Mouse (Mus musculus) right cerebral cortex, adult 2 months (tissue): ENCODE measurements at regions not wholly inside any gene's neighbourhood (a gene's known extent, or its start where the extent isn't known, plus 50 kb on each side); places are given as distances from the start of the nearest gene placed in this dataset.

Source experiments
- DNase-seq, 2 experiments: peaks; one replicate each; pipeline ENCODE4 v3.0.0; 2021 to 2022; ENCODE audit warnings: low spot score in 2 of 2

- no peak for DNase-seq
Measured at GRCm38 (mm10) chr8:30797341-30797740, 2631.2 kb upstream of the 5930422O12Rik start.

DNA sequence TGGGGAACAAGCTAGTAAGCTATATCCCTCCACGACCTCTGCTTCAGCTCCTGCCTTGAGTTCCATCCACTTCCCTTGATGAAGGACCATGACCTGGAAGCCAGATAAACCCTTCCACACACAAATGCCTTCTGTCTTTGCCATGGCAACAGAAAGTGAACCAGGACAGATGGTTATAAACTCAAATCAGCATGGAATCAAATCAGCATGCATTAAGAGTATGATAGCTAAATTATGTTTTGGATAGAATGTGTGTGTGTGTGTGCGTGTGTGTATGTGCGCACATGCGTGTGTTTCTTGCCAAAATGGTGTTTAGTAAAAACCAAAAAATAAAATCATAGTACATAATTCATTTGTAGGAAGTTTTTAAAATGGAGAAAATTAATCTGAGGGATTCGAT, 2611.5 kb upstream of the 5930422O12Rik start:
- no peak for DNase-seq

DNA sequence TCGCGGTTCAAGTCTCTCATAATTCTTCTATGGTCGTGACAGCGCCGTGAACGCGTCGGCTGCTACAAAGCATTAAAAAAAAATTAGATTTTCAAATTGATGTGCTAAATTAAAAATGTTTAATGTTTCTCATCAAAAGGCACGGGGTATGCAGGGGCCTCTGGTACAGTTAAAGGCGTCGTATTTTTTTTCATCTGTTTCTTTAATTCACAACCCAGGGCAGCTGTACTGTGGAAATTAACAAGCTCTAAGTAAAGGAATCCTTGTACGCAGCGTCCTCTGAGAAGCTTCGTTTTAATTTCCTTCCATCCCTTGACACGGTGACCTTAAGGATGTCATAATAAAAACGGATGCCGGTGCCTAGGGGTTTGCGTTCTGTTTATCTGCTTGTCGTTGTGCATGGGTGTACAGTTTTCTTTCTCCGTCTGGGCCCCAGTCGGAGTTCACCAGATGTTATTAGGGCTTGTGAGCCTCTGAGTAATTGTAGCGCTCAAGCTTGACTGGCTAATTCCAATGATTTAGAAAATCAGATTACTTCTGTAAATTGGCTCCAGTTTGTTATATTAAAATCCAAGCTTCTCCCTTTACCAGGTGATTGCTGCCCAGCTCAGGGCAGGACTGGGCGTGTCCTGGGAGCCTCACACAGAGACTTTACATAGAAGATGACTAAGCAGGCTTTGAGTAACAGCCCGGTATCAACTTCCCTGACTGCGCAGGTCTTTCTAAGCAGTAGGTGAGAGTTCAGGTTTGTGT, 2605.5 kb upstream of the 5930422O12Rik start:
- no peak for DNase-seq

DNA sequence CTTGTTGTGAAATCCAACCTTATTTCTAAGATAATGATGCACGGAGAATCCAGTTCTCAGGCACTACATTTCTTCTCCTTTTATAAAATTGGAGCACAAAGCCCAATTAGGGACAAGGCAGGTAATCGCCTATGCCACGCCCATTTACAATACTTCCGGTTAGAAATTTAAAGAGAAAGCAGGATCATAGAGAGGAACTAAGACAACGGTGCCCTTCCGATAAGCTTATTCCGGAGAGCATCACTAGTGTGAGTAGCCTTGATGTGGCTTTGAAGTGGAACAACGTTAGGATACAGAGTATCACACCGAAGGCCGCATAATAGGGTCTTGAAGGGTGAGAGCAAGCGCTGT, 2604.9 kb upstream of the 5930422O12Rik start:
- DNase-seq, result no peak

- no peak for DNase-seq
Measured at GRCm38 (mm10) chr8:30826021-30826420, 2602.5 kb upstream of the 5930422O12Rik start.

DNA sequence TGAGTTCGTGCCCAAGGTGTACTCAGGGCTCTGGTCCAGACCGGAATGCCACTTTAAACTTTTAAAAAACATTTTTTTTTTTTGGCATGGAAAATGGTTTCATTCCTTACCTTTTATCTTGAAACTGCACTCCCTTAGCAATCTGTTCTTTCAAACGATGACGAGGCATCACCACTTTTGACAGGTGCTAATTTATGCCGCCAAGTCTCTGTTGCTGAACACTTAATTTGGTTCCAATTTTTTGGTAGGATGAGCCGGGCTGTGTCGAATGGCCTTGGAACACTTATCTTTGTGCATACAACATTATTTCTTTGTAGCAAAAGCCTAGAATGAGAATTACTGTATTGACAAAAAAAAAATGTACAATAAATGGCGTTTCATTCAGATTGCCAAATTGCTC, 2590.5 kb upstream of the 5930422O12Rik start:
- no peak for DNase-seq

DNA sequence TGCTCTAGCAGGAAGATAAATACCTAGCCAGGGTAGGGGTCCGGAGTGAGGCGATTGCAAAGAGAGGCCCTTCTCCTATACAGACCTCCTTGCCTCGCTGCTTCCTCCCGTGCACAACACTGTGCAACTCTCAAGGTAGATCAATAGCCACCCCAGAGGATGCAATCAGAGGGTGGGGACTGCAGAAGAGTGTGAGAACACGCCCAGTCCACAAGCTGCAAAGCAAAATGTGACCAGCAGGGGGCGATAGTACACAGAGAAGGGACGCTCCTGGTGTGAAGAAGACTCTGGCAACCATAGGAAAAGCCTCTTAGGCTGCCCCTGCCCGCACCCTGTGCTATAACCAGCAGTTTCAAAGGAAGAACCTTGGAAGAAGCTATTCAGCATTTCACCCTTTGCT, 2588.4 kb upstream of the 5930422O12Rik start:
- DNase-seq, result peak; percentile 74 to 77

GRCm38 (mm10) chr8:30863017-30863416, 2565.5 kb upstream of the 5930422O12Rik start:
- peak; percentile 5 to 9 for DNase-seq

DNA sequence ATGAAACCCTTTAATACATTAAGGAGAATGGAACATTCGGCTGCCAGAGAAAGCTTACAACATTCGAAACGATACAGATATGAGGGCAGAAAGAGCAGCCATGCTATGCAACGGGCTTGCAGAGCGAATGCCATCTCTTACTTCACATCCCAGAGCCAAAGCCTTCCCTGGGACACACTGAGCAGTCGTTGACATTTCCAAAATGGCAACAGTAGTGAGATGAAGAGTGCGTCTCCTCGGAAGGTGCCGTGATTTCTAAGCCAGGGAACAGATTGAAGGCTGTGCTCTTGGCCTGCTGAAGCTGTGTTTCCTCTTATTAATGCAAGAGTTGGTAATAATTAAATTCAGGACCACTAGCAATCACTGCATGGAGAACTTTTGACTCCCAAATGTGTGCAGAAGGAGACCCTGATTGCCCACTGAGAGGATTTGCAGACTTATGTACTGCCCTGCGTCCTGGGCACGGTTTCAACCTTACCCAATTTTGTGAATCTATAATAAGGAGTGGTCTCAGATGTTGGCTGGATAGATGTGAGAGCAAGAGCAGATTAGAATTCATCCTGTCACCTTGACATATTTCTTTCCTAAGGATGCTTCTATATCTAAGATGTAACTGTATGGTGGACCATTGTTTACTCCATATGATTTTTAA, 2522.3 kb upstream of the 5930422O12Rik start:
- no peak for DNase-seq

DNA sequence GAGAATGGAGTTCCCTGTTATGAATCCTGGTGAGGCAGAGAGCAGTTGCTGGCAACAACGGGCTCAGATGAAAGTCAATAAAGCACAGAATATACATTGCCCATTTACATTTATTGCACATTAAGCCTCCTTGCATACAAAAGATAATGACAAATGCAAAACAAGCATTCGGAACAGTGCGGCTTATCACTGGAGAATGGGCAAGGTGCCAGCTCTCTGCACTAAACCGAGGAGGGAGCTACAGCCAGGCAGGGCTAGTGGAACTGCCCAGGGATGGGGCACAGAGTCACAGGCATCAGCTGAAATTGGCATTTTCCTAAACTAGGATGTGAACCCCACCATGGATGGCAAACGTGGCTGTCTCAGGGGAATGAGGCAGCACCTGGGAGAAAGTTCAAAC, 2514.8 kb upstream of the 5930422O12Rik start:
- DNase-seq, result no peak

DNA sequence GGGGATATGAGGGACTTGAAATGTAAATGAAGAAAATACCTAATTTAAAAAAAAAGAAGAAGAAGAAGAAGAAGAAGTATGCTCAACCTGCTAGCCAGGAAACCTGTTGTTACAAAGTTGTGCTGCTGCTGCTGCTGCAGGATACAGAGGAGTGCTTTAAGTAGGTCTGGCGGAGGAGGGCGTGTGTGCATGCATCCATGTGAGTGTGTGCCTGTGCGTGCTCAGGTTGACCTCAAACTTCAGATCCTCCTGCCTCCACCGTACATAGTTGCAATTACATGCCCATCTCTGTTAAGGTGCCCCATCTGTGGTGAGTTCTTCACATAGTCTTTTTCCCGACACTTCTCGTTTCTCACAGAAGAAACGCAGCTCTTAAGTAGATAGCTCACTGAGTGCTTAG, 2513.4 kb upstream of the 5930422O12Rik start:
- DNase-seq, result no peak

GRCm38 (mm10) chr8:30915601-30916171, 2512.8 kb upstream of the 5930422O12Rik start:
- peak; percentile 50 to 69 for DNase-seq

DNA sequence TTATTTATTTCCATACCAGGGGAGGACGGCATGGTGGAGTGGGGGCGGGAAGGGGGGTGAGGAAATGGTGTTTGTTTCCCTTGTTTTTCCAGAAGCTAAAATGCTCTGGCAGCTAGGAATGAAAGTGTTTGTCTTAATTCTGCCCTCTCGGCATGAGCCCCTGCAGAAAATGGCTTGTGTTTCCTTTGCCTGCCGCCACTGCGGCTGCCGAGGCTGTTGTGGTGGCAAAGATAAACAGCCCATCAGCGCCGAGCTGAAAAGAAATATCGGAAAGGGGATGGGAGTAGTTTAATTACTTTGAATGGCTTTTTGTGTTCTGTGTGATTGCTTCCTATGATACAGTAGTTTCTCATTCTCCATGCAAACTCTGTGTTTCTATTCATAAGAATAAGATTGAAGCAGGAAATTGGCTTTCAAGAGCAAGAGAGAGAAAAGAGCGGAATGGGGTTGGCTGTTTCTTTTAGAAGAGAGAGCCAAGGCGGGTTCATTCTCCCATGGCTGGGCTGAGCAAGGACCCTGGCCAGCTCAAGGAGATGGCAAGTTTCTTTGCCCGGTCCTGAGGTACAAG, 2512.2 kb upstream of the 5930422O12Rik start:
- DNase-seq, result peak; percentile 39 to 46

- no peak for DNase-seq
Measured at GRCm38 (mm10) chr8:30921451-30921850, 2507.1 kb upstream of the 5930422O12Rik start.

GRCm38 (mm10) chr8:30923301-30924159, 2505.0 kb upstream of the 5930422O12Rik start:
- DNase-seq, result peak; percentile 78

DNA sequence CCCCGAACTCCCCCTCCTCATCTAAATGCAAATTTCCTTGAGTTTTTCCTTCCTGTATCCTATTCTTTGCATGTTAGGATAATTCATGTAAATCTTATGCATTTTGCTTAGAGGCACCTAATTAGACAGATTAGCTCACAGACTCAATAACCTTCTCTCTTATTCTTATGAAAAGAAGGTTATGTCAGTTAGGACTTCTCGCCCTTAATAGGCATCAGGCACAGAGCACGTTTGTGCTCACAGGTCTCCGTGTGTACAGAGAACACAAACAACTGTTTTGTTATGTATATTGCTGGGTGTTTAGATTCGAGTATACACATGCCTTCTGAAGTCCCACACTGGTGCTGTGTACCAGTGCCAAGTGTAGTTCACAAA, 2504.4 kb upstream of the 5930422O12Rik start:
- no peak for DNase-seq

- DNase-seq, result no peak
Measured at GRCm38 (mm10) chr8:30924656-30925055, 2503.9 kb upstream of the 5930422O12Rik start.

DNA sequence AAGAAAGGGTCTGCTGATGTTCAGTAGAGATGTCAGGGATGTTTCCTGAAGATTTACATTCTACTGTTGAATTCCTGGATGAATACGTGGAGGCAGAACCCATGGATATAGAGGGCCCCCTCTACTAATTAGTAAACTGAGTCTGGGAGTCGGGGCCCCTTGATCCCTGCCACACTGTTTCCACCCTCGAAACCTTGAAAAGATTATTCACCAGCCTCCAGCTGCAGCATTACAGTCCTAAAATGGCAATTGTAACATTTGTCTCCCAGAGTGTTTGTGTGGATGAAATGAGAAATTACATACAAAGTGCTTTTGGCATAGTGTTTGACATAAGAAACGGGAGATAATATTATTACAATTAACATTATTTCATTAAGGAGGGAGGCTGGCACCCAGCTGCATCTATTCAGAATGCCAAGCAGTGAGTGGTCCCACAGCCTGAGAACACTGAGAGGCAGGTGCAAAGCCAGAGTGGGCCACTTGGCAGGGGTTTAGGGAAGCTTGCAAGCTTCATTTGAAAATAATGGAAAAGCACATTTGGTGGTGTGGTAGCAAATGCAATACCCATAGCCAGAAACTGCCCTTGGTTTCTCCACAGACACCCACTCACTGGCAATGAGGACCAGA, 2490.9 kb upstream of the 5930422O12Rik start:
- no peak for DNase-seq

GRCm38 (mm10) chr8:30940901-30941300, 2487.6 kb upstream of the 5930422O12Rik start:
- DNase-seq, result no peak

DNA sequence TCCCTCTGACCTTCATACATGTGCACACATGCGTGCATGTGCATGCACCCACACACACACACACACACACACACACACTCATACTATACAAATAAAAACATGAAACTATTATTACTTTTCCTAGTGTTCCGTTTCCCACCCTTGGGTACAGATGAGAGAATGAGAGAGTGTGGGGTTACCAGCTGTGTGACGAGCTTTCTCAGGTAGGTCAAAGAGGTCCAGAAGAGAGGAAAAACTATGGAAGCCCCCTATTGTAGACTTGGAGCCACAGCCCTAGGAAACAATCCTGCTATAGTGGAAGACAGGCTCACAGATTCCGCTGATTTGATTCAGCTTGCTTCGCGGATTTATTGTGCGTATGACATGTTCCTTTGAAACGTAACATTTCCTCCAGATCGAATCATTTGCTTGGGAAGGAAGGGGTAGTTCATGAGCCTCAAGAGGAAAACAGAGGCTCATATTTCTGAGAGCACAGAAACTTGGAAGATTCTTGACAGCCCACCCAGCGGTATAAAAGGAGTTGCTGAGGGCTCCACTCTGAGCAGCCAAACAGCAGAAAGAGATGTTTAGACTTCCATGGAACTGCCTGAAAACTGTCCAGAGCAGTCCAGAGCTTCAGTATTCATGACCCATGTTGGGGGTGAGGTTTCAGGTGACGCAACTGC, 2486.9 kb upstream of the 5930422O12Rik start:
- DNase-seq, result no peak
